Mouse (Mus musculus): ENCODE results near the gene Scand1.

DNA sequence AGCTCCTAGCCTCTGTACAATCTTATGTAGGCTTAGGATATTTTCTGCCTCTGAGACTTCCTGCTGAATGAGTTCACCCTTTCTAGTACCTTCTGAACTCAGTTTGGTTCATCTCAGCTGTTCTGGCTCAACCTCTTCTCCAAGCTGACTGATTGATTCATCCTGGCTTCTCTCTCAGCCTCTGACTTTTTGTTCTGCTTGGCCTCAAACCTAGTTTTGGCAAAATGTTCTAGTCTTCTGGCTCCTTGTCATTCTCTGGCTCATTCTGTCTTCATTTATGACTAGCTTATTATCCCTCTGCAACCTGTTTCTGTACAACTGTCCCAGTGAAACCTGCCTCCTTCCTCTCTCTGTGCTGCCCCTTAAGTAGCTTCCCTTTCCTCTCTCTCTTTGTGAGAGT lies 6.0 kb upstream of the Scand1 start:
- TF ChIP-seq CTCF (IDR thresholded peaks at IDR 0.05; ENCODE audit: insufficient read depth, low read depth, low read length), result no peak
- no peak for TF ChIP-seq POLR2A (IDR thresholded peaks at IDR 0.05; ENCODE audit: insufficient read depth, low read depth, low read length)

Data from olfactory bulb, adult 2 months (tissue).